Mouse (Mus musculus): Measurements from ENCODE around the gene Sat2. TPM values are rescaled to one million over a fixed set of nuclear protein-coding genes. Genes with fewer than 3 reads are reported as not detected.

Sat2 gene
- polyA plus RNA-seq, 1 experiment from 2014 or later = 27.1 TPM

- WGBS = under 1% methylated on average over 31 of the region's 56 CpGs
- ATAC-seq = peak; percentile 99
- no peaks in the 10 kb centered on the region for H3K27me3 ChIP-seq (ENCODE audit: control insufficient read depth, insufficient read depth, low read depth, low read length)
- peak within 1 kb of the TSS; percentile 93 for H3K27ac ChIP-seq (ENCODE audit: low read length)
- peak within 1 kb of the TSS; percentile 99 for H3K9ac ChIP-seq (ENCODE audit: low read depth, low read length)
- no peaks in the 10 kb centered on the region for H3K9me3 ChIP-seq (replicated peaks; ENCODE audit: control insufficient read depth, low read length, poor library complexity, severe bottlenecking)
- H3K4me2 ChIP-seq (ENCODE audit: low read length) = peak within 1 kb of the TSS; percentile 87
- H3K4me3 ChIP-seq (ENCODE audit: low read depth, low read length) = peak within 1 kb of the TSS; percentile 79
- peaks cover 33% of the 10 kb centered on the region for H3K4me1 ChIP-seq (ENCODE audit: control insufficient read depth, insufficient read depth, low read length)
- 0 out of 2 replicates have a peak, but pooled peaks cover 3% of the 10 kb centered on the region for H3K36me3 ChIP-seq (ENCODE audit: control insufficient read depth, insufficient read depth, low read length)
These were observed 10.7 kb downstream of the Sat2 start, which contains the start of gene Fxr2 for GRCm38 (mm10) chr11:69632284-69633089. TSS of gene Fxr2 (plus strand) at chr11:69632990.

GRCm38 (mm10) chr11:69633128-69633866 lies 11.5 kb downstream of the Sat2 start:
- peaks cover 33% of the 10 kb centered on the region for H3K4me1 ChIP-seq (ENCODE audit: control insufficient read depth, insufficient read depth, low read length)
- under 1% methylated on average over 36 of the region's 50 CpGs for WGBS

GRCm38 (mm10) chr11:69635471-69635870 lies 13.6 kb downstream of the Sat2 start:
- H3K4me1 ChIP-seq (ENCODE audit: control insufficient read depth, insufficient read depth, low read length) = peaks cover 33% of the 10 kb centered on the region
- ATAC-seq = no peak
- no peak overlapping the region for H3K4me3 ChIP-seq (ENCODE audit: low read depth, low read length)
- no peaks in the 10 kb centered on the region for H3K27me3 ChIP-seq (ENCODE audit: control insufficient read depth, insufficient read depth, low read depth, low read length)
- 83% methylated on average over 3 of the region's 3 CpGs for WGBS
- 0 out of 2 replicates have a peak, but pooled peaks cover 9% of the 10 kb centered on the region for H3K36me3 ChIP-seq (ENCODE audit: control insufficient read depth, insufficient read depth, low read length)
- no peaks in the 10 kb centered on the region for H3K9me3 ChIP-seq (replicated peaks; ENCODE audit: control insufficient read depth, low read length, poor library complexity, severe bottlenecking)
- H3K4me2 ChIP-seq (ENCODE audit: low read length) = peak overlapping the region; percentile 24
- H3K27ac ChIP-seq (ENCODE audit: low read length) = no peak overlapping the region
- H3K9ac ChIP-seq (ENCODE audit: low read depth, low read length) = 0 out of 2 replicates have a peak overlapping the region, but pooled peaks have one; percentile 4

More at GRCm38 (mm10) chr11:69633128-69633866, 11.5 kb downstream of the Sat2 start:
- peak overlapping the region; percentile 99 for H3K9ac ChIP-seq (ENCODE audit: low read depth, low read length)
- ATAC-seq = peak; percentile 40
- H3K27ac ChIP-seq (ENCODE audit: low read length) = peak overlapping the region; percentile 93
- H3K4me2 ChIP-seq (ENCODE audit: low read length) = peak overlapping the region; percentile 87
- H3K27me3 ChIP-seq (ENCODE audit: control insufficient read depth, insufficient read depth, low read depth, low read length) = no peaks in the 10 kb centered on the region
- 0 out of 2 replicates have a peak, but pooled peaks cover 3% of the 10 kb centered on the region for H3K36me3 ChIP-seq (ENCODE audit: control insufficient read depth, insufficient read depth, low read length)
- H3K9me3 ChIP-seq (replicated peaks; ENCODE audit: control insufficient read depth, low read length, poor library complexity, severe bottlenecking) = no peaks in the 10 kb centered on the region
- H3K4me3 ChIP-seq (ENCODE audit: low read depth, low read length) = peak overlapping the region; percentile 79

GRCm38 (mm10) chr11:69645860-69646259 lies 24.0 kb downstream of the Sat2 start:
- H3K9me3 ChIP-seq (replicated peaks; ENCODE audit: control insufficient read depth, low read length, poor library complexity, severe bottlenecking) = no peaks in the 10 kb centered on the region
- 93% methylated on average over 5 of the region's 5 CpGs for WGBS
- ATAC-seq = no peak
- no peak overlapping the region for H3K4me3 ChIP-seq (ENCODE audit: low read depth, low read length)
- H3K27ac ChIP-seq (ENCODE audit: low read length) = no peak overlapping the region
- no peaks in the 10 kb centered on the region for H3K27me3 ChIP-seq (ENCODE audit: control insufficient read depth, insufficient read depth, low read depth, low read length)
- no peak overlapping the region for H3K4me2 ChIP-seq (ENCODE audit: low read length)
- H3K9ac ChIP-seq (ENCODE audit: low read depth, low read length) = no peak overlapping the region
- no peaks in the 10 kb centered on the region for H3K4me1 ChIP-seq (ENCODE audit: control insufficient read depth, insufficient read depth, low read length)
- peaks cover 34% of the 10 kb centered on the region for H3K36me3 ChIP-seq (ENCODE audit: control insufficient read depth, insufficient read depth, low read length)

- Histone ChIP-seq H3K27ac (ENCODE audit: low read length) (no peak overlapping the region), H3K4me3 (ENCODE audit: low read depth, low read length) (no peak overlapping the region), H3K9ac (ENCODE audit: low read depth, low read length) (no peak overlapping the region), H3K9me3 (replicated peaks; ENCODE audit: control insufficient read depth, low read length, poor library complexity, severe bottlenecking) (no peaks in the 10 kb centered on the region), H3K4me1 (ENCODE audit: control insufficient read depth, insufficient read depth, low read length) (peaks cover 4% of the 10 kb centered on the region; the same call in 1 of the 2 replicates), H3K36me3 (ENCODE audit: control insufficient read depth, insufficient read depth, low read length) (peaks cover 43% of the 10 kb centered on the region), H3K27me3 (ENCODE audit: control insufficient read depth, insufficient read depth, low read depth, low read length) (no peaks in the 10 kb centered on the region), H3K4me2 (ENCODE audit: low read length) (no peak overlapping the region)
- no peak for ATAC-seq
- WGBS = 44% methylated on average over 5 of the region's 5 CpGs
These were observed 31.6 kb downstream of the Sat2 start for GRCm38 (mm10) chr11:69653399-69653798.

GRCm38 (mm10) chr11:69654760-69655159 lies 32.9 kb downstream of the Sat2 start:
- ATAC-seq = no peak
- Histone ChIP-seq H3K27me3 (ENCODE audit: control insufficient read depth, insufficient read depth, low read depth, low read length) (no peaks in the 10 kb centered on the region), H3K27ac (ENCODE audit: low read length) (no peak overlapping the region), H3K9me3 (replicated peaks; ENCODE audit: control insufficient read depth, low read length, poor library complexity, severe bottlenecking) (no peaks in the 10 kb centered on the region), H3K36me3 (ENCODE audit: control insufficient read depth, insufficient read depth, low read length) (peaks cover 43% of the 10 kb centered on the region), H3K4me2 (ENCODE audit: low read length) (no peak overlapping the region), H3K4me1 (ENCODE audit: control insufficient read depth, insufficient read depth, low read length) (peaks cover 4% of the 10 kb centered on the region; the same call in 1 of the 2 replicates), H3K9ac (ENCODE audit: low read depth, low read length) (no peak overlapping the region), H3K4me3 (ENCODE audit: low read depth, low read length) (no peak overlapping the region)
- WGBS = 50% methylated on average over 9 of the region's 9 CpGs

GRCm38 (mm10) chr11:69655264-69656064 lies 33.6 kb downstream of the Sat2 start, which contains the start of gene Sox15:
TSS of gene Sox15 (plus strand) at chr11:69655314.
- Histone ChIP-seq H3K4me2 (ENCODE audit: low read length) (no peak within 1 kb of the TSS), H3K27me3 (ENCODE audit: control insufficient read depth, insufficient read depth, low read depth, low read length) (no peaks in the 10 kb centered on the region), H3K9me3 (replicated peaks; ENCODE audit: control insufficient read depth, low read length, poor library complexity, severe bottlenecking) (no peaks in the 10 kb centered on the region), H3K9ac (ENCODE audit: low read depth, low read length) (0 out of 2 replicates have a peak within 1 kb of the TSS, but pooled peaks have one; percentile 20), H3K27ac (ENCODE audit: low read length) (no peak within 1 kb of the TSS), H3K4me1 (ENCODE audit: control insufficient read depth, insufficient read depth, low read length) (peaks cover 6% of the 10 kb centered on the region; the same call in 1 of the 2 replicates), H3K36me3 (ENCODE audit: control insufficient read depth, insufficient read depth, low read length) (peaks cover 37% of the 10 kb centered on the region), H3K4me3 (ENCODE audit: low read depth, low read length) (no peak within 1 kb of the TSS; the same call in 1 of the 2 replicates)
- peak; percentile 52; the same call in 1 of the 2 replicates for ATAC-seq
- 23% methylated on average over 34 of the region's 34 CpGs for WGBS

- Histone ChIP-seq H3K9me3 (replicated peaks; ENCODE audit: control insufficient read depth, low read length, poor library complexity, severe bottlenecking) (no peaks in the 10 kb centered on the region), H3K4me1 (ENCODE audit: control insufficient read depth, insufficient read depth, low read length) (peaks cover 8% of the 10 kb centered on the region; the same call in 1 of the 2 replicates), H3K4me3 (ENCODE audit: low read depth, low read length) (no peak overlapping the region), H3K4me2 (ENCODE audit: low read length) (no peak overlapping the region), H3K27me3 (ENCODE audit: control insufficient read depth, insufficient read depth, low read depth, low read length) (no peaks in the 10 kb centered on the region), H3K27ac (ENCODE audit: low read length) (no peak overlapping the region), H3K36me3 (ENCODE audit: control insufficient read depth, insufficient read depth, low read length) (peaks cover 31% of the 10 kb centered on the region), H3K9ac (ENCODE audit: low read depth, low read length) (no peak overlapping the region)
- WGBS = 84% methylated on average over 5 of the region's 5 CpGs
- ATAC-seq = no peak
These were observed 34.2 kb downstream of the Sat2 start for GRCm38 (mm10) chr11:69656065-69656455.
